Mouse (Mus musculus): Measurements from ENCODE around the gene Anxa3. TPM values are rescaled to one million over a fixed set of nuclear protein-coding genes. Genes with fewer than 3 reads are reported as not detected.

The Anxa3 gene
- polyA plus RNA-seq, 1 experiment = 14.5 TPM

DNA sequence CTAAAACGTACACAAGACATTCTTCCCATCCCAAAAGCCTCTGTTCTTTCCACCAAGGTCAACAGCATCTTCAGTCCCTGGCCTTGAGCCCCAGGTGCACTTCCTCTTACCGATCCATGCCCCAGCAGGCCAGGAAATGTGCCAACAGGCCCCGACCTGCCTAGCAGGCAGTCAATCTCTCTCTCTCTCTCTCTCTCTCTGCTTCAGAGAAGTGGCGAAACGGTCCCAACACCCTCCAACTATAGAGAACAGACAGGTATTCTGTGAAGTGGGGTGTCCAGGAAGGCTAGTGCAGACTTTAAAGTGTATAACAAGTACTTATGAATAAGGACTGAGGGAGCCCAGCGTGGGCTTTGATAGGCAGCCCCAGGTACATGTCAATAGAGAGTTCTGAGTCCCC lies 75.8 kb downstream of the Anxa3 start:
- DNase-seq = no peak
- WGBS = 63% methylated on average over 6 of the region's 6 CpGs
- TF ChIP-seq POLR2A (IDR thresholded peaks at IDR 0.05; ENCODE audit: low read depth, low read length) (no peak), CTCF (conservative IDR thresholded peaks at IDR 0.05; ENCODE audit: insufficient read depth, insufficient read length, low read depth, low read length) (no peak)

DNA sequence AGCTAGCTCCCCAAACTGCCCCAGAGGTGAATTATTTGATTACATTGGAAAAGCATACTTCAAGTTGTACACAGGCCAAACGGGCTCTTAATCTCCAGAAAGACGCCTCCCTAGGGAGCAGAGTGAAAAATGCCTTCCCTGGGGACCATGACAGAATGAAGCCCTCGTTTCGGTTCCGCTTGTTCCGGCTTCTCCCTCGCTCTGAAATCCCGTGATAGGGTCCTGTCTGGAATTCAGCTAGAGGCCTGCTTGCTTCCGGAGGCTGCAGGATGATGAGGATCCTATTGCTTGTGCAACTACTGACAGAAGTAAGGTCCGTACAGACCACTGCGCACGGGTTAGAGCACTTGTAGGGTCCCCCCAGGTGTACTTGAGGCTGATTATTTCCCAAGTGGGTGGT lies 77.9 kb downstream of the Anxa3 start:
- TF ChIP-seq CTCF (conservative IDR thresholded peaks at IDR 0.05; ENCODE audit: insufficient read depth, insufficient read length, low read depth, low read length) = no peak
- no peak for TF ChIP-seq POLR2A (IDR thresholded peaks at IDR 0.05; ENCODE audit: low read depth, low read length)
- no peaks in the 10 kb centered on the region for H3K36me3 ChIP-seq (ENCODE audit: control insufficient read depth, insufficient read depth, low read length)
- H3K4me1 ChIP-seq (ENCODE audit: control insufficient read depth, insufficient read depth, low read length) = no peaks in the 10 kb centered on the region
- H3K4me3 ChIP-seq (ENCODE audit: insufficient read depth, low read depth, low read length) = no peak overlapping the region
- no peaks in the 10 kb centered on the region for H3K27me3 ChIP-seq (replicated peaks; ENCODE audit: control insufficient read depth, insufficient read depth, low read length)
- WGBS = 84% methylated on average over 12 of the region's 12 CpGs
- peak; percentile 37 for DNase-seq
- no peak overlapping the region for H3K27ac ChIP-seq (ENCODE audit: insufficient read depth, low read depth, low read length)

More for the DNA sequence above, 75.8 kb downstream of the Anxa3 start:
- Histone ChIP-seq H3K4me1 (ENCODE audit: control insufficient read depth, insufficient read depth, low read length) (no peaks in the 10 kb centered on the region), H3K27me3 (replicated peaks; ENCODE audit: control insufficient read depth, insufficient read depth, low read length) (no peaks in the 10 kb centered on the region), H3K27ac (ENCODE audit: insufficient read depth, low read depth, low read length) (no peak overlapping the region), H3K36me3 (ENCODE audit: control insufficient read depth, insufficient read depth, low read length) (no peaks in the 10 kb centered on the region), H3K4me3 (ENCODE audit: insufficient read depth, low read depth, low read length) (no peak overlapping the region)

GRCm38 (mm10) chr5:96878178-96878577 lies 85.0 kb downstream of the Anxa3 start:
- no peak overlapping the region for H3K27ac ChIP-seq (ENCODE audit: insufficient read depth, low read depth, low read length)
- no peak for TF ChIP-seq POLR2A (IDR thresholded peaks at IDR 0.05; ENCODE audit: low read depth, low read length)
- TF ChIP-seq CTCF (conservative IDR thresholded peaks at IDR 0.05; ENCODE audit: insufficient read depth, insufficient read length, low read depth, low read length) = no peak
- 100% methylated on average over 1 of the region's 1 CpGs for WGBS

DNA sequence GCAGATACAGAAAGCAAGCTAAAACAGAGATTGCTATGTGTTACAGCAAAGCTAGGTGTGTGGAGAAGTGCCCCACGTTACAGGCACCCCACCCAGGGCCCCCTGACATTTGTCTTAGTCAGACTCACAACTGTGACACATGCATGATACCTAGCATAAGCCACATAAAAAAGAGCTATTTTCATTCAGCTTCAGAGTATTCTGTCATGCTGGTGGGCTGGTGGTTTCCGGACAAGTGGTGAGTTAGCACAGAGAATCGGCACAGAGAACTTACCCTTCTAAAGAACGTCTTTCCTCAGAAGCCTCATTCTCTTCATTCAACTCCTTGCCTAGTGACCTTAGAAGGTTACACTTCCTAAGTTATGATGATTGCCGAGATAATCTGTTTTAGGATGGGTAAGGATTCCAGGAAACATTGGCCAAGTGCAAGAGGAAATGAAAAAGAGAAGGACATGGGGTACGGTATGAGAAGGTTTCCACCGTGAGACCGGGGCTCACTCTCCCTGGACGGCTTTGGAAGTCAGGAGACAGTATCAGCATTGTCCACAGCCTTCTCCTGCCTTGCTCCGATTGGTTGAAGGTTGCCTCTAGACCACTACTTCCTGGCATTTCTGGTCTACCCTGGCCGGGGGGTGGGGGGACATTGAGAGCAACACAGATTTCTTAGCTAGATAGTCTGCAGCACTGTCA lies 85.9 kb downstream of the Anxa3 start:
- no peak overlapping the region for H3K27ac ChIP-seq (ENCODE audit: insufficient read depth, low read depth, low read length)
- no peak overlapping the region for H3K4me3 ChIP-seq (ENCODE audit: insufficient read depth, low read depth, low read length)
- no peaks in the 10 kb centered on the region for H3K4me1 ChIP-seq (ENCODE audit: control insufficient read depth, insufficient read depth, low read length)
- WGBS = 91% methylated on average over 11 of the region's 11 CpGs
- no peak for DNase-seq
- H3K27me3 ChIP-seq (replicated peaks; ENCODE audit: control insufficient read depth, insufficient read depth, low read length) = no peaks in the 10 kb centered on the region
- no peaks in the 10 kb centered on the region for H3K36me3 ChIP-seq (ENCODE audit: control insufficient read depth, insufficient read depth, low read length)
- TF ChIP-seq CTCF (conservative IDR thresholded peaks at IDR 0.05; ENCODE audit: insufficient read depth, insufficient read length, low read depth, low read length) (no peak), POLR2A (IDR thresholded peaks at IDR 0.05; ENCODE audit: low read depth, low read length) (no peak)

More at GRCm38 (mm10) chr5:96878178-96878577, 85.0 kb downstream of the Anxa3 start:
- Histone ChIP-seq H3K36me3 (ENCODE audit: control insufficient read depth, insufficient read depth, low read length) (no peaks in the 10 kb centered on the region), H3K4me3 (ENCODE audit: insufficient read depth, low read depth, low read length) (no peak overlapping the region), H3K4me1 (ENCODE audit: control insufficient read depth, insufficient read depth, low read length) (no peaks in the 10 kb centered on the region), H3K27me3 (replicated peaks; ENCODE audit: control insufficient read depth, insufficient read depth, low read length) (no peaks in the 10 kb centered on the region)
- peak; percentile 37 for DNase-seq

DNA sequence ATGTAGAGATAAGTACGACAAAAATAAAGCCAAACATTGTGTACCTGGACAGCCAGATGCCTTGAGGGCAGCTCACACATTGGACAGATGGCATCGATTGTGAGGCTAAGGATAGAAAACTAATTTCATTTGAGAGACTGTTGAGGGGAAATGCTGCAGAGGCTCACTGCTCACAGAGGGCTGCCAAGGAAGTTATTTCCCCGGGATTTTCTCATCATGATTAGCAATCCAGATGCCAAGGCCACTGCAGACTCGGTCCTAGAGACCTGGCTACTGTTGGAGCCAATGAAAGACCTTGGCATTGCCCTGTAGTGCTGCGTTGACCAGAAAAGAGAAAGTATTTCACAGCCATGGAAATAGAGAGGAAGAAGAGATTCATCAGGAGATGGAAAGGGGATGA lies 87.1 kb downstream of the Anxa3 start:
- 65% methylated on average over 5 of the region's 5 CpGs for WGBS
- no peaks in the 10 kb centered on the region for H3K4me1 ChIP-seq (ENCODE audit: control insufficient read depth, insufficient read depth, low read length)
- H3K36me3 ChIP-seq (ENCODE audit: control insufficient read depth, insufficient read depth, low read length) = no peaks in the 10 kb centered on the region
- no peak for DNase-seq
- TF ChIP-seq POLR2A (IDR thresholded peaks at IDR 0.05; ENCODE audit: low read depth, low read length) (no peak), CTCF (conservative IDR thresholded peaks at IDR 0.05; ENCODE audit: insufficient read depth, insufficient read length, low read depth, low read length) (no peak)
- H3K27me3 ChIP-seq (replicated peaks; ENCODE audit: control insufficient read depth, insufficient read depth, low read length) = no peaks in the 10 kb centered on the region
- no peak overlapping the region for H3K4me3 ChIP-seq (ENCODE audit: insufficient read depth, low read depth, low read length)
- no peak overlapping the region for H3K27ac ChIP-seq (ENCODE audit: insufficient read depth, low read depth, low read length)

GRCm38 (mm10) chr5:96881118-96881517 lies 88.0 kb downstream of the Anxa3 start:
- no peak for TF ChIP-seq POLR2A (IDR thresholded peaks at IDR 0.05; ENCODE audit: low read depth, low read length)
- no peak for TF ChIP-seq CTCF (conservative IDR thresholded peaks at IDR 0.05; ENCODE audit: insufficient read depth, insufficient read length, low read depth, low read length)
- Histone ChIP-seq H3K4me1 (ENCODE audit: control insufficient read depth, insufficient read depth, low read length) (no peaks in the 10 kb centered on the region), H3K4me3 (ENCODE audit: insufficient read depth, low read depth, low read length) (no peak overlapping the region), H3K36me3 (ENCODE audit: control insufficient read depth, insufficient read depth, low read length) (no peaks in the 10 kb centered on the region), H3K27ac (ENCODE audit: insufficient read depth, low read depth, low read length) (no peak overlapping the region), H3K27me3 (replicated peaks; ENCODE audit: control insufficient read depth, insufficient read depth, low read length) (no peaks in the 10 kb centered on the region)
- no peak for DNase-seq
- WGBS = 67% methylated on average over 3 of the region's 3 CpGs

GRCm38 (mm10) chr5:96881613-96882012 lies 88.5 kb downstream of the Anxa3 start:
- Histone ChIP-seq H3K27me3 (replicated peaks; ENCODE audit: control insufficient read depth, insufficient read depth, low read length) (no peaks in the 10 kb centered on the region), H3K36me3 (ENCODE audit: control insufficient read depth, insufficient read depth, low read length) (no peaks in the 10 kb centered on the region), H3K4me3 (ENCODE audit: insufficient read depth, low read depth, low read length) (no peak overlapping the region), H3K4me1 (ENCODE audit: control insufficient read depth, insufficient read depth, low read length) (no peaks in the 10 kb centered on the region), H3K27ac (ENCODE audit: insufficient read depth, low read depth, low read length) (no peak overlapping the region)
- WGBS = 72% methylated on average over 3 of the region's 3 CpGs
- no peak for TF ChIP-seq POLR2A (IDR thresholded peaks at IDR 0.05; ENCODE audit: low read depth, low read length)
- TF ChIP-seq CTCF (conservative IDR thresholded peaks at IDR 0.05; ENCODE audit: insufficient read depth, insufficient read length, low read depth, low read length) = no peak
- no peak for DNase-seq

Measured in kidney, adult 2 months (tissue).